Mouse (Mus musculus) bone marrow macrophage, adult 2 months (primary cell): ENCODE measurements around the gene Map10.

Source experiments
- CTCF ChIP-seq: IDR thresholded peaks from 2 replicates; pipeline ENCODE4 v1.5.1; 2012; ENCODE audit warnings: low read depth, mild to moderate bottlenecking, low read length, moderate library complexity
- POLR2A ChIP-seq: IDR thresholded peaks from 2 replicates; pipeline ENCODE4 v1.6.1; 2012; ENCODE audit warnings: mild to moderate bottlenecking, low read depth, low read length, borderline replicate concordance

DNA sequence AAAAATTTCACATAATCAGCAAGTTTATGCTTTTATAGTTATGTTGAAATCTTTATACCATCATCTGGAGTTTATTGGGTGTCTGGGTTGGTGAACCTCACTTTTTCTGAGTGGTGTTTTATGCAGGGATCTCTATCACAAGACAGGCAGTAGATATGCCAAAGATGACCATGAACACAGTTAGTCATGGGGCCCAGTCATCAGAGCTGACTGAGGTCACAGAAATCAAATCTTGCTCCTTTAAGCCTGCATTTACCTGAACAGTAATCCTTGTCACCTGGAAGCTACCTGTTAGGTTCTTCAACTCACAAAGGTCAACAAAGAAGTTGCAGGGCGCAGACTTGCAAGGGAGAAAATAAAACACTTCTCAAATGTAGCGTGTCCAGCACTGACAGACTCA lies 14.8 kb upstream of the Map10 start:
- TF ChIP-seq CTCF (no peak), POLR2A (no peak)
